Mouse (Mus musculus) midbrain, embryonic 11.5 days (tissue): ENCODE results near the gene Slc6a12. TPM values are rescaled to one million over a fixed set of nuclear protein-coding genes. Genes with fewer than 3 reads are reported as not detected.

Source experiments
- ATAC-seq: fragments of 200-750 bp; cut with Nextera tagmentation; 2 replicates; pipeline ENCODE4 v1.8.0; 2017; ENCODE audit warnings: moderate TSS enrichment, moderate library complexity; ENCODE audit not compliant: low FRiP score
- DNase-seq: peaks from one replicate; pipeline ENCODE4 v3.0.0; 2015; ENCODE audit warnings: low spot score; ENCODE audit errors: missing footprints
- H3K27ac ChIP-seq: fragments of 300-500 bp; sonication (generic); 2 replicates; pipeline ENCODE4 v1.5.1; 2014; ENCODE audit warnings: low read depth, low read length
- H3K27me3 ChIP-seq: fragments of 300-500 bp; sonication (generic); 2 replicates; pipeline ENCODE4 v1.6.1; 2014; ENCODE audit warnings: mild to moderate bottlenecking, low read length, moderate library complexity, mixed read lengths; ENCODE audit not compliant: control insufficient read depth, insufficient read depth
- H3K36me3 ChIP-seq: fragments of 300-500 bp; sonication (generic); 2 replicates; pipeline ENCODE4 v1.6.1; 2014; ENCODE audit warnings: mild to moderate bottlenecking, low read length, moderate library complexity, mixed read lengths; ENCODE audit not compliant: control insufficient read depth, insufficient read depth
- H3K4me1 ChIP-seq: fragments of 300-500 bp; sonication (generic); 2 replicates; pipeline ENCODE4 v1.6.1; 2014; ENCODE audit warnings: low read length; ENCODE audit not compliant: control insufficient read depth, insufficient read depth
- H3K4me2 ChIP-seq: fragments of 300-500 bp; sonication (generic); 2 replicates; pipeline ENCODE4 v1.6.1; 2014; ENCODE audit warnings: mild to moderate bottlenecking, moderate library complexity
- H3K4me3 ChIP-seq: fragments of 300-500 bp; sonication (generic); 2 replicates; pipeline ENCODE4 v1.5.1; 2014; ENCODE audit warnings: low read depth, low read length
- H3K9ac ChIP-seq: fragments of 300-500 bp; sonication (generic); 2 replicates; pipeline ENCODE4 v1.6.1; 2014; ENCODE audit warnings: low read length
- H3K9me3 ChIP-seq: fragments of 300-500 bp; sonication (generic); 2 replicates; pipeline ENCODE4 v1.6.1; 2016; ENCODE audit warnings: low read length; ENCODE audit not compliant: control insufficient read depth
- WGBS: fragments of 180-500 bp; shearing (Covaris S2); extraction: QIAGEN DNeasy Blood & Tissue Kit; methylation state at CpG from one replicate; pipeline ENCODE4 v1.1.7; 2014; 5-methylcytosine and 5-hydroxymethylcytosine counted together
- polyA plus RNA-seq: library from polyadenylated mRNA; unstranded; fragments of >200 nt; fragmentation: Nextera tagmentation; extraction: Ambion mirVana; gene quantifications from 2 replicates; pipeline ENCODE4 v1.2.1, GENCODE M21; 2014

Slc6a12 gene
- polyA plus RNA-seq, 1 experiment from 2014 or later: 0.22 TPM

DNA sequence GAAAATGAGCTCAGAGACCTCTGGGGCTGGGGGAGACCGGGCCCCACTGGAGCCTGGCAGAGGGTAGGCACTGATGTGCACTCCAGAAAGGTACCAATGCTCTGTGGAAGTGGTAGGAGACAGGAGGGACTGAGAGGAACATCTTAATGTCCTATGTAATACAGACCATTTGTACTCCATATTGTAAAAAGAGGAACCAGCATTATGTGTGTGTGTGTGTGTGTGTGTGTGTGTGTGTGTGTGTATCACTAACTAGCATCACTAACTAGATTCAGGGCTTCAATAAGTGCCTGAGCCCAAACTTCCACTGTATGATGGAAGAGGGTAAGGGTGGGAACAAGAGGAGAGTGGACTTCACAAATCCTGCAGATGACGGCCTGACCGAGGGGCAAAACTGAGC, 42.5 kb downstream of the Slc6a12 start:
- Histone ChIP-seq H3K9me3 (no peaks in the 10 kb centered on the region), H3K27ac (no peak overlapping the region), H3K9ac (no peak overlapping the region), H3K4me2 (no peak overlapping the region), H3K4me1 (no peaks in the 10 kb centered on the region), H3K36me3 (no peaks in the 10 kb centered on the region), H3K27me3 (no peaks in the 10 kb centered on the region), H3K4me3 (no peak overlapping the region)
- no peak for DNase-seq
- 91% methylated on average over 3 of the region's 3 CpGs for WGBS
- no peak for ATAC-seq

DNA sequence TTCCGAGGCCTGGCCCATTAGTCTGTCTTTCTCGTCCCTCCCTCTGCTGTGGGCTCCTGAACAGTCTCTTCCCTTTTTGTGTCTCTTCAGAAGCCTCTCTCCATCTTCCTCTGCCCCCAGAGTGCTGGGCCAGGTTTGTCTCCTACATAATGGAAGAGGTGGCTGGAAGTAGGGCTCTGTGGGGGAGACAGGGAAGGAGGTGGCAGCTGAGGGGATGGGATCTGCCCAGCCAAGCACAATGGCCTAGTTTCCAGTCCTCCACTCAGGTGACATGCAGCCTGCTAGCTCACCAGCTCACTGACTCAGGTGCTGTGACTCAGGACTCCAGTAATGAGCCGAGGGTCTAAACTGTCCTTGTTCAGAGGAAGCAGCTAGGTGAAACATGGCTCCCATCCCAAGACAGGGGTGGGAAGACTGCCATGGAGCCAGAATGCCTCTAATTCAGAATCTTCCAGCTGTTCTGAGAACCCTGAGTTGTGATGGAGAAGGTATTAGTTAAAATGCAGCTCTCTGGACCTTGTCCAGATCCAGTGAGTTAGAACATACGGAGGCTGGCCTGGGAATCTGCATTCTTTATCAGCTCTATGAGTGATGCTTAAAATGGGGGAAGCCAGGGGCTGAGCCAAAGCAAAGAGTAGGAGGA, 49.9 kb downstream of the Slc6a12 start:
- Histone ChIP-seq H3K27ac (no peak overlapping the region), H3K9ac (no peak overlapping the region)
- 90% methylated on average over 4 of the region's 4 CpGs for WGBS

DNA sequence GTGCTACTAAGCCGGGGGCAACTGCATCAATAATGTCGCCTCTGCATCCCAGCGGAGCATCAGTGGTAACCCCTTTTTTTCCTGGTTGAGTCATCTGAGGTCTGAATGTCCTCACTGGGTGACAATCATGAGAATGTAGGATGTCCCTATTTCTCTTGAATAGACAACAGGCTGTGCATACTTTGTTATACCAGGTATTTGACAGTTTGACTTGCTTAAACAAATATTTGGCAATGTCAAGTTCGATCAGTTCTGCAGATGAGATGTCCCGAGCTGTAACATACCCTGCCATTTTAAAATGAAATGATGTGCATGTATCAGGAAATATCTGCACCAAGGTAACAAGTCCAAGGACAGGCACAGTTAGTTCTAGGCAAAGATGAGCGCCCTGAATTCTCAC, 58.3 kb downstream of the Slc6a12 start:
- Histone ChIP-seq H3K4me3 (no peak overlapping the region), H3K4me2 (no peak overlapping the region), H3K27me3 (no peaks in the 10 kb centered on the region), H3K9me3 (no peaks in the 10 kb centered on the region), H3K4me1 (no peaks in the 10 kb centered on the region), H3K36me3 (no peaks in the 10 kb centered on the region), H3K9ac (no peak overlapping the region), H3K27ac (no peak overlapping the region)
- ATAC-seq (no peak), DNase-seq (peak; percentile 65)
- WGBS: 93% methylated on average over 6 of the region's 6 CpGs

More for the DNA sequence above, 49.9 kb downstream of the Slc6a12 start:
- Histone ChIP-seq H3K4me3 (no peak overlapping the region), H3K9me3 (no peaks in the 10 kb centered on the region), H3K27me3 (no peaks in the 10 kb centered on the region), H3K36me3 (no peaks in the 10 kb centered on the region), H3K4me2 (no peak overlapping the region), H3K4me1 (no peaks in the 10 kb centered on the region)
- no peak for ATAC-seq
- DNase-seq: no peak

DNA sequence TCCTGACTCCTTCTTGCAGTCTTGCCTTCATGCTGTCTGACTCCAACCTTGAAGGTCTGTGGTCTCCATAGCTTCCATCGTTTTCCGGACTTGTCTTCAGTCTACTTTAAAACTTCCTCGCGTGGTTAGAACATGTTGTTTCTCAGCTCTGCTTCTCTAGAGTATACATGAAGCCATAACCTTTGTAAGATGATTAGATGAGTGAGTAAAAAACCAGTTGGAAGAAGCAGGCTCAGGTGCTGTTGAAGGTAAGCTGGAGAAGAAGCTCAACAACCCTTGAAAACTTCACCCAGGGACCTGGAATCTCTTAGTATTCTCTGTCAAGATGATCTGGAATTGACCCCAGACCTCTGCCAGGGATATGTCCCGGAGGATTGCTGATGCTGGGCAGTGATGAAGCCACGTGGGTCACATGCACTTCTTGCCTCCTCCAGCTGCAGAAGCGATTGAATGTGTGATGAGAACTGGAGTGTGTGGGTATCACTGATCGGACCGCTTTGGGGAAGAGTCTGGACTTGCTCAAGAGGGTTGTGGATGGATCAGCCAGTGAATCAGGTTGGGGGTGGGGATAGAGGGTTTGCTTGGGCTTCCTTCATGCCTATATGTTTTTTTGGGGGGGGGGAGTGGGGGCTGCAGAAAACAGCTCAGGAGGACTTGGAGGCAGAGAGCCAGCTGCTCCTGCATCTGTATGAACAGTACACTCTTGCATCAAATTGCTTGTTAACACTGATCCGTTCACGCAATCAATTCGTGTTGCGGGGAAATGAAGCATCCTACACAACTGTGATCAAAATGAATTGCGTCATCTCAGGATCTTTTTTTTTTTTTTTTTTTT, 59.2 kb downstream of the Slc6a12 start:
- Histone ChIP-seq H3K9me3 (no peaks in the 10 kb centered on the region), H3K27ac (no peak overlapping the region), H3K4me3 (no peak overlapping the region), H3K27me3 (no peaks in the 10 kb centered on the region), H3K36me3 (no peaks in the 10 kb centered on the region), H3K4me2 (no peak overlapping the region), H3K9ac (no peak overlapping the region), H3K4me1 (no peaks in the 10 kb centered on the region)
- 89% methylated on average over 14 of the region's 14 CpGs for WGBS
- DNase-seq: peak; percentile 77
- ATAC-seq: no peak

DNA sequence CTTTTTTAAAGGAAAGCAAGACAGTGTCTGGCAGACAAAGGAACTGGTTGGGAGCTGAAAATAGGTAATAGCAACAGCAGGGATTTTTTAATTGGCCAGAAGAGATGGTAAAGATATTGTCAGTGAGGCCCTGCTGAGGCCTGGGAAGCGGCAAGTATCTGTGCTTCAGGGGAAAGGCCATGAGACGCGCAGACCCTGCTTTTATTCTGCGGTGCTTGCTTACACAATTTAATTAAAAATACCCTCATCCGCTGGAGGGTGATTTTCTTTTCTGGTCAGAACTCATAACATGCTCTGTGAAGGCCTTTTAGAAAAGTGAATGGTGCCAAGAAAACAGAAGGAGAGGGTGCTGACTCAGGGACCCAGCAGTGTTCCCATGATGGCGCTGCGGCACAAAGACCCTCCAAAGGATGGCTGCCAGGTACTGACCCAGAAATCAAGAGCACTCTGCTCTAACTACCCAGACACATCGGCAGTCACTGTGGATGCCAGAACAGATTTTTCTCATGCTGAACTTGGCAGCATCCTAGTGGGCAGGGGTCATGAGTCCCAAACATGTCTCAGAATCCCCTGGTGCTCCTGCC, 59.9 kb downstream of the Slc6a12 start:
- Histone ChIP-seq H3K4me1 (peaks cover 3% of the 10 kb centered on the region; the same call in 1 of the 2 replicates), H3K36me3 (no peaks in the 10 kb centered on the region), H3K27ac (no peak overlapping the region), H3K9me3 (no peaks in the 10 kb centered on the region), H3K4me2 (no peak overlapping the region), H3K4me3 (no peak overlapping the region), H3K9ac (no peak overlapping the region), H3K27me3 (no peaks in the 10 kb centered on the region)
- 84% methylated on average over 8 of the region's 8 CpGs for WGBS
- no peak for ATAC-seq
- peak; percentile 33 for DNase-seq

DNA sequence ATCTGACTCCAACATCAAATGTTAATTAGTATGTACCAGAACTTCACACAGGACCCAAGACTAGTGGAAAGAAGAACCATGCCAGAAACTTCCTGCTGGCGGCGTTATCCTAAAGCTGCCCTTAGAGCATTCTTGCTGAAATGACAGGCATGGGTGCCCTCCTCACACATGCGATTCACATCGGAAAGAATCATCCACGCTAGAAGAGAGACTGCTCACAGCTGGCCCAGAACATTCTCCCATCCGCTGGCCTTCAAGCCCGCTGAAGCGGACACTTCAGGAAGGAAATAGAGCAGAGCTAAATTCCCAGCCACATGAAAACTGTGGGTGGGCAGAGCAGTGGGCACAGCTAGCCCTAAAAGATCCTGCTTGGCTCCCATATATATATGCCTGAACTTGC, 62.4 kb downstream of the Slc6a12 start:
- H3K9ac ChIP-seq: no peak overlapping the region
- peak; percentile 19 for DNase-seq

DNA sequence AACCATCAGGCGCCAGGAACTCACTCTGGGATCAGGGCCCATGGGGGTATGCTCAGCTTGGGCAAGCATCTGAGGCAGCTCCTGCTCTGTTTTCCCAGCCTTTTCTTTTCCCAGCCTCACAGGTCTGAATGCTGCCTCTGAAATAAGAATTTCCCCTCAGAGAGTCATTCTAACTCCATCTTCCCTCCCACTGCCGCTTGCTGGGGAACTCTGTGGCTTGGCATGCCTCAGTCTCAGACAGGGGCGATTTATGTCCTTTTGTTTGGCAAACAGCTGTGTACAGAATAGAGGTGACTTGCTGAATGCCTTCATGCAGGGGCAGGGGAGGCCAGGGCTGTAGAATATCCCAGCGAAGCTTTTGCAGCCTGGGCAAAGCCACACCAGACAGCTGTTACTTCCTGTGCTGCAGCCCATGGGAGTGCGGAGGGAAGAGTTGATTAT, 64.7 kb downstream of the Slc6a12 start:
- peaks cover 4% of the 10 kb centered on the region; the same call in 1 of the 2 replicates for H3K4me1 ChIP-seq
- peaks cover 13% of the 10 kb centered on the region for H3K27me3 ChIP-seq
- no peak overlapping the region for H3K4me2 ChIP-seq
- no peak for ATAC-seq
- peak; percentile 79 for DNase-seq
- H3K9me3 ChIP-seq: no peaks in the 10 kb centered on the region
- no peak overlapping the region for H3K4me3 ChIP-seq
- no peak overlapping the region for H3K27ac ChIP-seq
- no peaks in the 10 kb centered on the region for H3K36me3 ChIP-seq
- 49% methylated on average over 5 of the region's 5 CpGs for WGBS
- no peak overlapping the region for H3K9ac ChIP-seq

More for the DNA sequence above, 62.4 kb downstream of the Slc6a12 start:
- H3K9me3 ChIP-seq: no peaks in the 10 kb centered on the region
- ATAC-seq: no peak
- no peaks in the 10 kb centered on the region for H3K36me3 ChIP-seq
- no peak overlapping the region for H3K4me2 ChIP-seq
- H3K27me3 ChIP-seq: no peaks in the 10 kb centered on the region
- 89% methylated on average over 8 of the region's 8 CpGs for WGBS
- H3K27ac ChIP-seq: no peak overlapping the region
- no peak overlapping the region for H3K4me3 ChIP-seq
- H3K4me1 ChIP-seq: peaks cover 4% of the 10 kb centered on the region; the same call in 1 of the 2 replicates

DNA sequence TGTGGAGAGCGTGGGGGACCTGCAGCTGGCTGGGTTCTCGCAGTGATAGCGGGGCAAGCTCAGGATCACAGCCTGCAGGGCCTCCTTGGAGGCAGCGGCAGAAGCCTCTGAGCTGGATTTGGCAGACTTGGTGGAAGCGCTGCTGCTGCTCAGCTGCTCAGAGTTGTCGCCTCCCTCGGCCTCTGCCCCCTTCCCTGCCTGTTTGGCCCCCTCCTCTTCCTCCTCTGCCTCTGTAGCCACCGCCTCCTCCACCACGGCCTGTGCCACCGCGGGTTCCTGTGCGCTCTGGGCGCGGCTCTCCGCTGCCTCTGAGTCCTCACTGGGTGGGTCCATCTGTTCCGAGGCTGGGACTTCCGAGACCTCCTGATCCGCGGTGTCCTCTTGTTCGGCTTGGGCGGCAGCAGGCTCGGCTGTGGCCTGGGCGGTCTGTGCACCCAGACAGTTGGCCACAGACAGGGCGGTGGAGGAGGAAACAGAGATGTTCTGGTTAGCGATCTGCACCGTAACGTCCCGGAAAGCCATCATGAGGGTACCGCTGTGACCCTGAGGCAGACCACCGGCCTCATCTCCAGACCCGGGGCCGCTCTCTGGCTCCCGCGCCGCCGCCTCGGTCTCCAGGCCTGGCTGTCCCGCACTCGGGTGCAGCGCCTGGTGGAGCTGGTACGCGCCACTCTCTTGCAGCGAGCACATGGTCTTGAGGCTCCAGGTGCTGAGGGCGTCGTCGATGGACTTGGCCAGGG, 69.9 kb downstream of the Slc6a12 start:
- Histone ChIP-seq H3K36me3 (no peaks in the 10 kb centered on the region), H3K9me3 (no peaks in the 10 kb centered on the region), H3K27ac (no peak overlapping the region), H3K4me1 (peaks cover under 1% of the 10 kb centered on the region), H3K27me3 (peaks cover 27% of the 10 kb centered on the region), H3K4me2 (peak overlapping the region; percentile 58), H3K4me3 (peak overlapping the region; percentile 25), H3K9ac (peak overlapping the region; percentile 36)
- DNase-seq (peak; percentile 91), ATAC-seq (peak; percentile 57)
- WGBS: 1% methylated on average over 46 of the region's 46 CpGs
